Mouse (Mus musculus) left cerebral cortex, postnatal 10 days (tissue): ENCODE results near the gene Ybx1. TPM values are rescaled to one million over a fixed set of nuclear protein-coding genes. Genes with fewer than 3 reads are reported as not detected.
"Not testable (repeated sequence)": the region's sequence is repeated elsewhere in the genome, so short reads cannot be mapped to it uniquely, and the experiment has no call there.

Source experiments
- DNase-seq, 2 experiments: peaks; one replicate each; pipeline ENCODE4 v3.0.0; 2021 to 2022; ENCODE audit warnings: low spot score in 2 of 2, mixed read lengths in 1 of 2; ENCODE audit errors: extremely low spot score in 1 of 2
- intact Hi-C: fragments of 180-260 bp; cut with DNase I; formaldehyde crosslinking; loops from one replicate; pipeline ENCODE4 v1.15.1; 2025
- total RNA-seq, 2 experiments: library from RNA; stranded (reverse); gene quantifications; 2 replicates each; pipeline ENCODE4 v1.2.3; 2021

Gene Ybx1
- total RNA-seq, 2 experiments from 2014 or later, result 812 to 832 TPM

DNA sequence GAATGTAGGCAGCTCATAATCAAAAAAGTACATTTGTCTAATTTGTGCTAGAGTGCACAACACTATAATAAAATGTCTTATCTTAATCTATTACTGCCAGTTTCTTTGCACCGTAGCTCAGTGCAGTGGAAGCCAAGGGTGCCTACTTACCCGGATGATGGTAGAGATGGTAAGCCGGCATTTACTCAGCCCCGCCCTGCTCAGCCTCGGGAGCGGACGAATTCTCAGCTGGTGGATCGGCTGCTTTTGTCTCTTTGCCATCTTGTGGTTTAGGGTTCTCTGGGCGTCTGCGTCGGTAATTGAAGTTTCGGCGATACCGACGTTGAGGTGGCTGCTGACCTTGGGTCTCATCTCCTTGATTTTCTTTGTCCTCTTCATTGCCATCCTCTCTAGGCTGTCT is 15.6 kb downstream of the Ybx1 start:
- intact Hi-C loops, DNase-seq: not testable (repeated sequence)

- DNase-seq, result no peak
- intact Hi-C loops, result no loop called here
These were observed 18.7 kb downstream of the Ybx1 start for GRCm38 (mm10) chr4:119275726-119276125.

GRCm38 (mm10) chr4:119275226-119275625 is 19.2 kb downstream of the Ybx1 start:
- no peak for DNase-seq
- intact Hi-C loops, result no loop called here

DNA sequence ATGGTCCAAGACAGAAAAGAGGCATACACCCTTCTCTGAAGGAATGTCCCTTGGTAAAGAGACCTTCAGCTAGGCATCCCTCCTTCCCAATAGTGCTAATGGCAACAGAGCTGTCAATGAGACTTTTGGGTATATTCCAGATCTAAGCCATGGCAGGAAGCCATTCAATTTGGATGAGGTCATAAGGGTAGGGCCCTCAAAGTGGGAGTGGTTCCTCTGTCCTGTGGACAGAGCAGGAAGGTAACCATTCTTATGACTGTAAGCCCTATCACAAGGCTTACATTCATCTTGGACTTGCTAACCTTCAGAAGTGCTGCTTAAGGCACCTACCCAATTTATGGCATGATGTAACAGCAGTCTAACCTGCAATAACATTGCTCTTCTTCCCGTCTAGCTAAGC is 19.8 kb downstream of the Ybx1 start:
- intact Hi-C loops, result no loop called here
- DNase-seq, result no peak

DNA sequence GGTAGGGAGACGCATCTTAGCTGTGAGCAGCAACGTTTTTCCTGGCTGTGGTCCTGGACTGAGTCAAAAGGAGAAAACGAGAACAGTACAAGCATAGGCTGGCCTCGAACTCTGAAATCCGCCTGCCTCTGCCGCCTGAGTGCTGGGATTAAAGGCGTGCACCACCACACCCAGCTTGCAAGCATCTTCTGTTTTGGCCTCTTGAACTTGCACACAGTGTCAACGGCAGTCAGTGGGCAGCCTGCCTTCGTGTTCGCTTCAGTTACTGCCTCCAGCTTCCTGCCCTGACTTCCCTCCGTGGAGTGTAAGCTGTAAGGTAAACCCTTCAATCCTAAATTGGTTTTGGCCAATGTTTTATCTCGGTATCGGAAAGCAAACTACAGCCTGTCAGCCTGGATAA is 27.8 kb downstream of the Ybx1 start:
- intact Hi-C loops, result no loop called here
- no peak for DNase-seq

DNA sequence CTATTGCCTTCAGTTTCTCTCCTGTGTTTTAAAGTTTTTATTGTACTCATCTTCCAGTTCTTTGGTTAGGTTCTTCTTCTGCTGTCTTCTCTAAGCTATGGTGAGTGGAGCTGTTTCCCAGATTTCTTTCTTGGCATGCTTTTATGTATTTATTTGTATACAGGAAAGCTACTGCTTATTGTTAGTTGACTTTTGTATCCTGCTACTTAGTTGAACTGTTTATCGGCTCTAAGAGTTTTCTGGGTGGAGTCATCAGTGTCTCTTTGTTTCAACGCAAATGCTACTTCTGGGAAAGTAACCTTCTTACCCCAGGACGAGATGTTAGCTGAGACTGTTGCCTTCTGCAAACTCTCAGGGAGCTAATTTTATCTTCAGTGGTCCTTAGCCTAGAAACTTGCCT is 30.9 kb downstream of the Ybx1 start:
- intact Hi-C loops, result no loop called here

GRCm38 (mm10) chr4:119262483-119262882 is 31.9 kb downstream of the Ybx1 start:
- intact Hi-C loops, result no loop called here
- DNase-seq, result no peak

More for the DNA sequence above, 30.9 kb downstream of the Ybx1 start:
- no peak for DNase-seq

DNA sequence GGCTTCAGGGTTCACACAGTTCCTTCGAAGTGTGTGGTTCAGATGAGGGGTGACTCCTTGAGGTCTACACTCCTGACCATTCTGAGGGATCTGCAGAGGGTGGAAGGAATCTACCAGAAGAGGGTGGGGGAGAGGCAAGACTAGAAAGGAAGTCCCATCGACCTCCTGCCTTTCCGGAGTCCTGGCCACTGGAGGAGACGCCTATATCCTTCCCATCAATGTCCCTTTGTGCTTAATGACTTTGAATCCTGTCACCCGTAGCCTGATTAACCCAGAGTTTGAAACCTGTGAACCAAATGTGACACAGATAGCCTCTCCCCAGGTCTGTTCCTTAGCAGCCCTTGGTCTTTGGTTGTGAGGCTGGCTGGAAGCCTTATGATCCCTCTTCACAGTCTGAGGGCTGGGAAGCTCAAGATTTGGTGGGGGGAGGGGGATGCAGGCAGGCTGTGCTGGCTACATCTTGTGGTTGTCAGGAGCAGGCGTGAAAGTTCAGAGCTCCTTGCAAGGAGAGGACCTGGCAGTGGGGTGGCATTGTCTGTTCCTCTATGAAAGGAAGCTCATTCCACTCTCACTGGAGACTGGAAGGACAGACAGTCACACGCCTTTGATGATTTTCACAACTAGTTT is 33.2 kb downstream of the Ybx1 start:
- intact Hi-C loops, result no loop called here
- DNase-seq, result no peak

- intact Hi-C loops, result no loop called here
- DNase-seq, result no peak
These were observed 34.8 kb downstream of the Ybx1 start for GRCm38 (mm10) chr4:119259344-119260254.

DNA sequence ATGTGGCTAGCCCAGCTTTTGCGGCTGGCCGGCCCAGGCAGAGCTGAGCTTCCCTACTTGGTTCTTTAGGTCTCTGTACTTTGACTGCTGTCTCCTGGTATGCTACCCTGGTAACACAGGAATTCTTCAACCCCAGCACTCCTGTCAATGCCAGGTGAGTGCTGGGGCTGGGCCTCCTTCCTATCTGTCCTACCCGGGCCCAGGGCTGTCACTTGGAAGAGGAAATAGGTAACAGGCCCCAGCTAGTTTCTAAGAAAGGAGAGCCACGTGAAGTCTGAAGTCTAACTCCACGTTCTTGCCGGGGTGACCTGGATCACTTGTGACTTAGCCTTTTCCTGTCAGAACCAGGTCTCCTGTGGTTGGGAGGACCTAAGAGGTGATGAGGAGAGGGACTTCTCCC is 37.3 kb downstream of the Ybx1 start:
- intact Hi-C loops, result no loop called here
- no peak for DNase-seq

DNA sequence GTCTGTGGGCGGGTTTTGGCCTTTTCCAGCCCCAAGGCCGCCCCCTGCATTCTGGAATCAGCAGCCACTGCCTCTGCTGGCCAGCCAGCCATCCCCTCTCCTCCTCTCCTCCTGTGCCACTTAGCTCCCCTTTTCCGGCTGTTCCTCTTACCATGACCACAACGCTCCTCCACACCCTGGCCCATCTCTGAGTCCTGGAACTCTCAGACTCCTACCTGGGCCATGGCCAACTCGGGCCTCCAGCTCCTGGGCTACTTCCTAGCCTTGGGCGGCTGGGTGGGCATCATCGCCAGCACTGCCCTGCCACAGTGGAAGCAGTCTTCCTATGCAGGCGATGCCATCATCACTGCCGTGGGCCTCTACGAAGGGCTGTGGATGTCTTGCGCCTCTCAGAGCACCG is 39.1 kb downstream of the Ybx1 start, which contains the start of gene Cldn19:
Cldn19 (plus strand) TSS at position 64 of the 400 bp plus-strand sequence.
- intact Hi-C loops, result no loop called here
- DNase-seq, result no peak

DNA sequence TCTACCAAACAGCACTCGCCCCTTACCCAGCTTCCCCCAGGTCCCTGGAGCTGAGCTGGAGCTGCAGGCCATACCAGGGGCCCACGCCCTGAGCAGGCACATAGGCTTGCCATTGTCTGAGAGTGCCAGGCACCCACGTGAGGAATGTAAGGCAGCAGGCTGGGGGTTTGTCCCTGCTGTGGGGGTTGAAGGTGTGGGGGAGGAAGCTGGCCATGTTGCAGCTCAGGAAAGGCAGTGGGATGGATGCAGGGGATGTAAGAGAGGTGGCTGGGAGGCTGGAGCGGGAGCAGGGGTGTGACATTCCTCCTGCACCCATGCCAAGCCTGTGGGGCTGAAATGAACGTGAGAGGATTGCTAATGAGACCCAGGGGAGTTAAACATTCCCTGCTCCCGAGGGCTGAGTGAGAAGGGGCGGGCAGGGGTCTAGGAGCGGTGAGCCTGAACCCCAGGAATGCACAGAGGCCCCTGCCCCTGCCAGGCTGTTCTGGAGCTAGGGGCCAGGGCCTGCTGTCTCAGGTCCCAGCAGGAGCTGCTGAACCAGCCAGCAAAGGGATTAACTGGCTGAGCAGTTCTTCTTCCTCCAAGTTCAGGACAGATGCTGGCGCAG is 40.3 kb downstream of the Ybx1 start:
- peak in 1 of 2 experiments; percentile 37 for DNase-seq

DNA sequence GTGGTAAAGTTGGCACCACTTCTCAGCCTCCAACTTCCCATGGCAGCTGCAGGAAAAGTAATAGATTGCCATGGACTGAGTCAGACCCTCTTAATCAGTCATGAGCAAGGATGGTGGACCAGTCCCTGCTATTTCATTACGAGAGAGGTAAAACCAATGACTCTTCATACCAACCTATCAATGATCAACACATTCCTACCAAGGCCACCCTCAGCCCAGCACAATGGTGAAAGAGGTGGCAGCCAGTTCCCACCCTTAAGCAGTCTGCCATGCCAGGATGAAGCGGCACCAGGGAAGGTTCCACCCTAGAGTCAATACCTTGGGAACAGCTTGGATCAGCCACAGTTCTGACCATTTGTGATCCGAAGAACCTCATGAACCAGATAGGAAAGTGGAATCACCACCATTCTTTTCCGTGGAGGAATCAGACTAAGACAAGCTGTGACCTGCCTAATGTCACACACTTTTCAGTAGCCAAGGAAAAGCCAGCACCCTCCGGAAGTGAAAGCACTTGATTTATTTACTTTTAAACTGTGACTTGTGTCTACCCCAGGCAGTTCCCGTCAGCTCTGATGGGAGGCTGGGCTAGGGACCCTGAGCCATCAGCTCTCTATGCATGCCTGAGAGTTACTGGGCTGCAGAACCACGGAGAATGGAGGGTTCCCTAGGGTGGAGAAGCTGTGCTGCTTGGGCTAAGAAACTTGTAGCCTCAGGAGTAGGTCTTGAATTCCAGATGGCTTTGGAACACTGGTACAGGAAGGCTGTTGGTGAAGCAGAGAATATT is 42.2 kb downstream of the Ybx1 start:
- no peak for DNase-seq
- intact Hi-C loops, result no loop called here

More for the DNA sequence above, 40.3 kb downstream of the Ybx1 start:
- intact Hi-C loops, result no loop called here

- peak in 1 of 2 experiments; percentile 43 for DNase-seq
- intact Hi-C loops, result loop anchor here (5.0 kb wide), 2 partner anchors 44 to 419 kb away; partner anchors contain the start of gene Ybx1
These were observed 45.9 kb downstream of the Ybx1 start for GRCm38 (mm10) chr4:119248407-119248965.

DNA sequence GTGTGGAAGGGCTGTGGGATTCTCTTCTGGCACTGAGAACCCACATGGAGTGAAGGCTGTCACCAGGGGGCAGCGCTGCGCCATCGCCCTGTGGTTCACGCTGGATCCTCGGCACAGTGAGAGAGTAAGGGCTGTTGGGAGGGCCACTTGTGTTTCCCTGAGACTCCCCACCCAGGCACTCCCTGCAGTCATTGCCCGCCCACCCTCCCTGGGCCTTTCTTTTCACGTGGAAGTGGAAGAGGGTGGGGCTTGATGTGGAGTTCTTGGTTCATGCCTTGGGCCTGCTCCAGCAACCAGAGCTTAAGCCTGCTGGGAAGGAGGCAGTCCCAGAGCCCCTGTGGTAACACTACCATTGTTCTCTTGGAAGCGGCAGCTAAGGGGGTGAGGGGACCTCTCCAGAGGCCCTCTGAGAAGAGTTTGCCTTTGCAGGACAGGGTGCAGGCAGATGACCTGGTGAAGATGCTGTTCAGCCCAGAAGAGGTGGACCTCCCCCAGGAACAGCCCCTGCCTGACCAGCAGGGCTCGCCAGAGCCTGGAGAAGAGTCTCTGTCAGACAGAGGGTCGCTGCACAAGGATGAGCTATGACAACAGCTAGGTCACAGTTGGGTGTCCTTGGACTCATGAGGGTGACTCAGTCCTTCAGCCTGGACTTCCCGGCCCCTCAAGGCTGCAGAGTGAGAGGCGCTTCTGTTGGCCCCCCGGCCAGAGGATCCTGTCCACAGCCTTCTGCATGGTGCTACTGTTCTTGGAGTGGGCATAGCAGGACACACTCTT is 46.8 kb downstream of the Ybx1 start:
- DNase-seq, result peak in 1 of 2 experiments; percentile 80
- intact Hi-C loops, result loop anchor here (5.0 kb wide), 2 partner anchors 45 to 420 kb away; partner anchors contain the start of gene Ybx1

GRCm38 (mm10) chr4:119246688-119247225 is 47.6 kb downstream of the Ybx1 start:
- no peak for DNase-seq
- intact Hi-C loops, result loop anchor here (5.0 kb wide), 2 partner anchors 46 to 421 kb away; partner anchors contain the start of gene Ybx1

- DNase-seq, result no peak
- intact Hi-C loops, result loop anchor here (5.0 kb wide), 2 partner anchors 46 to 421 kb away; partner anchors contain the start of gene Ybx1
These were observed 48.4 kb downstream of the Ybx1 start for GRCm38 (mm10) chr4:119245961-119246360.
